Mouse (Mus musculus) heart, adult 2 months (tissue): Measurements from ENCODE around the gene Gins2.

ENCODE experiments used
- CTCF ChIP-seq: fragments of 200-600 bp; IDR thresholded peaks from 2 replicates; pipeline ENCODE4 v1.8.1; 2022; ENCODE audit warnings: antibody characterized with exemption, mild to moderate bottlenecking, moderate library complexity
- EP300 ChIP-seq: fragments of 200-500 bp; IDR thresholded peaks from 2 replicates; pipeline ENCODE4 v1.6.1; 2011; ENCODE audit warnings: low read depth, low read length, control low read depth; ENCODE audit not compliant: insufficient read depth

DNA sequence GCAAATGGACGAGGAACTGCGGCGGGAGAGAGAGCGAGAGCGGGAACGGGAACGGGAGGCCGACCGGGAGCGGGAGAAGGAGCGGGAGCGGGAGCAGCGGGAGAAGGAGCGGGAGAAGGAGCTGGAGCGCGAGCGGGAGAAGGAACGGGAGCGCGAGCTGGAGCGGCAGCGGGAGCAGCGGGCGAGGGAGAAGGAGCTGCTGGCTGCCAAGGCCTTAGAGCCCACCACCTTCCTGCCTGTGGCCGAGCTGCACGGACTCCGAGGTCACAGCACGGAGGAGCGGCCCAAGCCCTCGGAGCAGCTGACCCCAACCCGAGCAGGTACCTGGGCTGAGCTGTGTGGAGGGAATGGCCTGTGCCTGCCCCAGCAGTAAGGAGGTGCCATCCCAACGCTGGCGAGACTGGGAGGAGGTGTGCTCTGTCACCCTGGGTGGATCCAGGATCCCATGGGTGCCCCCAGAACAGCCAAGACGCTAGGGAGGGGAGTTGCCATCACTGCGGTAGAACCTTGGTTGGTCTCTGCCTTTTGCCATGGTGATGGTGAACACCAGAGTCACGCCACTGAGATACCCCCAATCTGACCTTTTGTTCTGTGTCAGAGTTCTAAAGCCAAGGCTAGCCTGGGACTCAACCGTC lies 20.8 kb downstream of the Gins2 start:
- TF ChIP-seq CTCF (no peak), EP300 (no peak)
